Mouse (Mus musculus): ENCODE results near the gene Rufy2. TPM values are rescaled to one million over a fixed set of nuclear protein-coding genes. Genes with fewer than 3 reads are reported as not detected.

Gene Rufy2
- total and polyA plus RNA-seq, 2 experiments, result 0.78 to 3.8 TPM

- no peak for TF ChIP-seq POLR2A (IDR thresholded peaks at IDR 0.05; ENCODE audit: extremely low read depth, insufficient read depth, low read length)
- TF ChIP-seq CTCF (IDR thresholded peaks at IDR 0.05; ENCODE audit: low read depth, low read length), result peak; percentile 77
- Histone ChIP-seq H3K4me1 (ENCODE audit: control insufficient read depth, insufficient read depth, low read length) (peaks cover 7% of the 10 kb centered on the region), H3K79me2 (ENCODE audit: control insufficient read depth, insufficient read depth, low read length) (peaks cover 9% of the 10 kb centered on the region; the same call in 1 of the 2 replicates), H3K27me3 (ENCODE audit: control insufficient read depth, insufficient read depth, low read length) (no peaks in the 10 kb centered on the region), H3K36me3 (ENCODE audit: control insufficient read depth, insufficient read depth, low read length) (no peaks in the 10 kb centered on the region), H3K9ac (ENCODE audit: low read depth, low read length) (peak overlapping the region; percentile 79), H3K27ac (replicated peaks; ENCODE audit: insufficient read depth, low read depth, low read length) (peak overlapping the region; percentile 91), H3K4me3 (ENCODE audit: insufficient read depth, low read depth, low read length) (peak overlapping the region; percentile 90)
- peak; percentile 74 for DNase-seq (ENCODE audit: extremely low read depth, low read depth, low spot score)
- 0% methylated on average over 8 of the region's 8 CpGs for WGBS
Measured at GRCm38 (mm10) chr10:63024580-63024910, 44.5 kb downstream of the Rufy2 start.

DNA sequence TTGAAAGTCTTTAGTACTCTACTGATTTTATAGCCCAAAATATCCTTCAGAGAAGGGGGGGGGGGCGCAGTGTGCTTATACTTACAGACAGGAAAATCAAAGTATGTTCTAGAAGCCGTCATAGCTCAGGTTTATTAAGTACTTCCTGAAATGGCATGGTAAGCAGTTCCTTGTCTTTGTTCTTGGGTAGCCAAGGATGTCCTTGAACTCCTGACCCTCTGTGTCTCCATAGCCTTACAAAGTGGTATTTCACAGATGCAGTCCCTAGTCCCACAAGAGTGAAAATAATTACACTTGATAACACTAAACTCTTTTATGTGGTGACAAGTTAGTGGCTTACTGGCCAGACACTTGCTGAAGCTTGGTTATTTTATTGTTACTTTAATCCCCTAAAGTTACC, 45.0 kb downstream of the Rufy2 start:
- no peak for DNase-seq (ENCODE audit: extremely low read depth, low read depth, low spot score)
- H3K36me3 ChIP-seq (ENCODE audit: control insufficient read depth, insufficient read depth, low read length), result no peaks in the 10 kb centered on the region
- no peaks in the 10 kb centered on the region for H3K27me3 ChIP-seq (ENCODE audit: control insufficient read depth, insufficient read depth, low read length)
- H3K9ac ChIP-seq (ENCODE audit: low read depth, low read length), result no peak overlapping the region
- H3K79me2 ChIP-seq (ENCODE audit: control insufficient read depth, insufficient read depth, low read length), result peaks cover 9% of the 10 kb centered on the region; the same call in 1 of the 2 replicates
- H3K27ac ChIP-seq (replicated peaks; ENCODE audit: insufficient read depth, low read depth, low read length), result no peak overlapping the region
- WGBS, result 32% methylated on average over 2 of the region's 2 CpGs
- peaks cover 7% of the 10 kb centered on the region for H3K4me1 ChIP-seq (ENCODE audit: control insufficient read depth, insufficient read depth, low read length)
- TF ChIP-seq POLR2A (IDR thresholded peaks at IDR 0.05; ENCODE audit: extremely low read depth, insufficient read depth, low read length) (no peak), CTCF (IDR thresholded peaks at IDR 0.05; ENCODE audit: low read depth, low read length) (no peak)
- peak overlapping the region; percentile 90; the same call in 1 of the 2 replicates for H3K4me3 ChIP-seq (ENCODE audit: insufficient read depth, low read depth, low read length)

DNA sequence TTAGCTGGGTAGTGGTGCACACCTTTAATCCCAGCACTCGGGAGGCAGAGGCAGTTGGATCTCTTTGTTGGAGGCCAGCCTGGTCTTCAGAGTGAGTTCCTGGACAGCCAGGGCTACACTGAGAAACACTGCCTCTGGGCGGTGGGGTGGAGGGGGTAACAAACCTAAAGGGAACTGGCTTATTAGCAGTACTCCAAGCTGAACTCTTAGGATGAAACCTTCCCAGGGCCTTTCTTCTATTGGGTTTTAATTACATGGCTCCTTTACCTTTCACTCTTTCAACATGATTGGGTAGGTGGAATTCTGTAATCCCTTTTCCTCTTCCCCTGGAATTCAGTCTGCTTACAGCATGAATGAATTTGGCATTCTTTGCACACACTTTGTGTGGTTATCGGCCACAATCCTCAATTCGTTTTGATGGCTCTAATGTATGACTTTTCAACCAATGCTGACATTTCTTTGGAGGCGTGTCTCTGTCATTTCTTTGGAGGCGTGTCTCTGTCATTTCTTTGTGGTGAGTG, 45.5 kb downstream of the Rufy2 start:
- Histone ChIP-seq H3K4me1 (ENCODE audit: control insufficient read depth, insufficient read depth, low read length) (peaks cover 7% of the 10 kb centered on the region), H3K4me3 (ENCODE audit: insufficient read depth, low read depth, low read length) (no peak overlapping the region), H3K27me3 (ENCODE audit: control insufficient read depth, insufficient read depth, low read length) (no peaks in the 10 kb centered on the region), H3K9ac (ENCODE audit: low read depth, low read length) (no peak overlapping the region), H3K36me3 (ENCODE audit: control insufficient read depth, insufficient read depth, low read length) (no peaks in the 10 kb centered on the region), H3K79me2 (ENCODE audit: control insufficient read depth, insufficient read depth, low read length) (peaks cover 9% of the 10 kb centered on the region; the same call in 1 of the 2 replicates), H3K27ac (replicated peaks; ENCODE audit: insufficient read depth, low read depth, low read length) (no peak overlapping the region)
- no peak for DNase-seq (ENCODE audit: extremely low read depth, low read depth, low spot score)
- 88% methylated on average over 6 of the region's 6 CpGs for WGBS
- TF ChIP-seq POLR2A (IDR thresholded peaks at IDR 0.05; ENCODE audit: extremely low read depth, insufficient read depth, low read length) (no peak), CTCF (IDR thresholded peaks at IDR 0.05; ENCODE audit: low read depth, low read length) (no peak)

- no peak overlapping the region for H3K9ac ChIP-seq (ENCODE audit: low read depth, low read length)
- TF ChIP-seq POLR2A (IDR thresholded peaks at IDR 0.05; ENCODE audit: extremely low read depth, insufficient read depth, low read length), result no peak
- H3K36me3 ChIP-seq (ENCODE audit: control insufficient read depth, insufficient read depth, low read length), result no peaks in the 10 kb centered on the region
- peaks cover 6% of the 10 kb centered on the region; the same call in 1 of the 2 replicates for H3K79me2 ChIP-seq (ENCODE audit: control insufficient read depth, insufficient read depth, low read length)
- no peak for DNase-seq (ENCODE audit: extremely low read depth, low read depth, low spot score)
- H3K27me3 ChIP-seq (ENCODE audit: control insufficient read depth, insufficient read depth, low read length), result no peaks in the 10 kb centered on the region
- WGBS, result 92% methylated on average over 8 of the region's 8 CpGs
- H3K27ac ChIP-seq (replicated peaks; ENCODE audit: insufficient read depth, low read depth, low read length), result no peak overlapping the region
- H3K4me3 ChIP-seq (ENCODE audit: insufficient read depth, low read depth, low read length), result no peak overlapping the region
- H3K4me1 ChIP-seq (ENCODE audit: control insufficient read depth, insufficient read depth, low read length), result peaks cover 6% of the 10 kb centered on the region
Measured at GRCm38 (mm10) chr10:63026156-63026794, 46.3 kb downstream of the Rufy2 start.

DNA sequence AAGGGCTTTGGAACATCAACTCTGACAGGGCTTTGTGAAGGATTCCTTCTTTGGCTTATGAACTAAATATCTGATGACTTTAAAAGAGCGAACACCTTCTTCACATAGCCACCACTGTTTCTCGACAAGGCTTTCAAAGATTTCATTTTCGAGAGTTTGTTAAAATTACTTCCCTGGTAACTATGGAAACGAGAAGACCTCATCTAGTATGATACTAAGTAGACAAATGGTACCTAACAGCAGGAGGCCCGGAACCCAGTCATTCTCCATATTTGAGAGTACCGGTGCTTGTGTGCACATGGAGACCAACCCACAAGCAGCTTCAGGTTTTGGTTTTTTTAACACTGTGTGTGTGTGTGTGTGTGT, 46.8 kb downstream of the Rufy2 start:
- Histone ChIP-seq H3K27ac (replicated peaks; ENCODE audit: insufficient read depth, low read depth, low read length) (no peak overlapping the region), H3K36me3 (ENCODE audit: control insufficient read depth, insufficient read depth, low read length) (no peaks in the 10 kb centered on the region)
- WGBS, result 95% methylated on average over 6 of the region's 6 CpGs

More for the DNA sequence above, 46.8 kb downstream of the Rufy2 start:
- Histone ChIP-seq H3K9ac (ENCODE audit: low read depth, low read length) (no peak overlapping the region), H3K4me3 (ENCODE audit: insufficient read depth, low read depth, low read length) (no peak overlapping the region), H3K27me3 (ENCODE audit: control insufficient read depth, insufficient read depth, low read length) (no peaks in the 10 kb centered on the region), H3K4me1 (ENCODE audit: control insufficient read depth, insufficient read depth, low read length) (0 out of 2 replicates have a peak, but pooled peaks cover 2% of the 10 kb centered on the region), H3K79me2 (ENCODE audit: control insufficient read depth, insufficient read depth, low read length) (peaks cover 6% of the 10 kb centered on the region; the same call in 1 of the 2 replicates)
- TF ChIP-seq POLR2A (IDR thresholded peaks at IDR 0.05; ENCODE audit: extremely low read depth, insufficient read depth, low read length), result no peak
- no peak for TF ChIP-seq CTCF (IDR thresholded peaks at IDR 0.05; ENCODE audit: low read depth, low read length)
- DNase-seq (ENCODE audit: extremely low read depth, low read depth, low spot score), result no peak
